Mouse (Mus musculus): ENCODE data around the gene Imp4. TPM values are rescaled to one million over a fixed set of nuclear protein-coding genes. Genes with fewer than 3 reads are reported as not detected.

Imp4 gene
- polyA plus RNA-seq, 1 experiment from 2014 or later: 77.4 TPM

DNA sequence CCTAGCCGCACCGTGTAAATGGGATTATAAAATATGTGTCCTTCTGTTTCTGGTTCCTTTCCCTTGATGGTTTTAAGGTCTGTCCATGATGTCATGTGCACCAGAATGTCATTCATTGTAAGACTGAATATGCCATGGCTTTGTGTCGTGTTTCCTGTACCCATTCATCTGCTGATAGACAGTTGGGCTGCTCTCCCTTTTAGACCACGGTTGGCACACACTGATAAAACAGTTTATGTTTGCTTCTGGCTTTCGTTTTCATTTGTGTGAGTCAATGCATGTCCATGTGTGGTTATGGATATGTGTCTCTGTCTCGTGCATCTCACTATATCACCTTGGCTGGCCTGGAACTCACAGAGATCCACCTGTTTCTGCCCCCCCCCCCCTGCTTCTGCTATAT lies 25.8 kb downstream of the Imp4 start:
- Histone ChIP-seq H3K4me3 (no peak overlapping the region), H3K4me2 (no peak overlapping the region), H3K27ac (no peak overlapping the region), H3K9ac (no peak overlapping the region), H3K27me3 (peaks cover 21% of the 10 kb centered on the region; the same call in 1 of the 2 replicates), H3K4me1 (no peaks in the 10 kb centered on the region), H3K36me3 (no peaks in the 10 kb centered on the region), H3K9me3 (no peaks in the 10 kb centered on the region)
- 78% methylated on average over 6 of the region's 6 CpGs for WGBS
- ATAC-seq (ENCODE audit: insufficient number of reproducible peaks, low FRiP score, low TSS enrichment, low read depth): no peak

DNA sequence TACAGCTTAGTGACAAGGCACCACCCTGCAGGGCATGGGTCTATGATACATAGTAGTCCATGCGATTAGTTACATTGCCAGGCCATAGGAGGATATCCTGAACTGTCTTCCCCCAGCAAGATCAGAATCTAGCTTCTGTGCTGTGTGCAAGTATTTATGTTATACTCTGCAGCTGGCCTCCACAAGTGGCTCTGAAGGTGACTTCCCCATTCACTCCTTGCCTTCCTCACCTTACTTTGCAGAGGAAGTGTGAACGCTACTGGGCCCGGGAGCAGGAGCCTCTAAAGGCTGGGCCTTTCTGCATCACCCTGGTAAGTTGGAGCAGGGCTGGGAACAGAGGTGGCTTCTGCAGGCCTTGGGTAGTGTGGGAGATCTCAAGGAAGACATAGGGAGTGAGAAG lies 28.4 kb downstream of the Imp4 start:
- Histone ChIP-seq H3K4me2 (no peak overlapping the region), H3K4me1 (peaks cover 12% of the 10 kb centered on the region), H3K27me3 (peaks cover 7% of the 10 kb centered on the region), H3K27ac (no peak overlapping the region), H3K9me3 (no peaks in the 10 kb centered on the region), H3K4me3 (no peak overlapping the region), H3K9ac (no peak overlapping the region), H3K36me3 (no peaks in the 10 kb centered on the region)
- ATAC-seq (ENCODE audit: insufficient number of reproducible peaks, low FRiP score, low TSS enrichment, low read depth): no peak
- 68% methylated on average over 3 of the region's 3 CpGs for WGBS

DNA sequence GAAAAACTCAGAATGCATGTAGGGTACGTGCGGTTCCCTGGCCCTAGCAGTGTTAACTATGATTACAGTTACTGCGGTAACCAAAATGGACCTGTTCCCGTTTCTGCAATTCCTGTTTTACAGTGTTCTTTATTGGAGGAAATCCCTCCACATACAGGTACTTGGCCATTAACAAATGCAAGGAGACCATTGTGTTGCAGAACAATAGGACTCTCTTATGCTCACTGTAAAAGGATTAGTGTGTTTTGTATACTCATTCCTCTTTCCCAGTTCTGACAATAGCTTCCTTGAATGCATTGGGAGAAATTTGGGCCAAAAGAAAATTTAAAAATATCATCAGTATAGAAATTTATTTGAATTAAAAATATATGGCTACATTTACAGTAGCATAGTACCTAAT lies 28.8 kb downstream of the Imp4 start:
- H3K4me3 ChIP-seq: no peak overlapping the region
- WGBS: 67% methylated on average over 4 of the region's 4 CpGs
- no peaks in the 10 kb centered on the region for H3K36me3 ChIP-seq
- peaks cover 16% of the 10 kb centered on the region for H3K4me1 ChIP-seq
- H3K27me3 ChIP-seq: peaks cover 9% of the 10 kb centered on the region
- no peak overlapping the region for H3K4me2 ChIP-seq
- no peaks in the 10 kb centered on the region for H3K9me3 ChIP-seq
- H3K27ac ChIP-seq: no peak overlapping the region
- ATAC-seq (ENCODE audit: insufficient number of reproducible peaks, low FRiP score, low TSS enrichment, low read depth): no peak
- no peak overlapping the region for H3K9ac ChIP-seq

DNA sequence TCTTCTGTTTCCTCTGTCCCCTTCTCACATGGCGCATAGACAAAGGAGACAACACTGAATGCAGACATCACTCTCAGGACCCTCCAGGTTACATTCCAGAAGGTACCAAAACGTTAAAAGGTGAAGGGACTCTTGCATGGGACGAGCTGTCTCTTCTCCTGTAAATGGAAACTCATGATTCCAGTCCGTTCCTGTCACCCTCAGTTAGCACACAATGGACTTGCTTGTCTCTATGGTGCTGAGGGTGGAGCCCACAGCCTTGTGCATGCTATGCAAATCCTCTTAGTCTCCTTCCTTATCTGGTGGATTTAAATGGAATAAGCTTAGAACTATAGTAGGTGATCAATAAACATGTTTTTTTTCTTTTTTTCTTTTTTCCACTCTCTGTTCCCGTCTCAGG lies 30.1 kb downstream of the Imp4 start:
- WGBS: 78% methylated on average over 5 of the region's 5 CpGs
- Histone ChIP-seq H3K27ac (no peak overlapping the region), H3K9me3 (no peaks in the 10 kb centered on the region), H3K27me3 (peaks cover 9% of the 10 kb centered on the region), H3K9ac (no peak overlapping the region), H3K36me3 (no peaks in the 10 kb centered on the region), H3K4me2 (no peak overlapping the region), H3K4me1 (peaks cover 16% of the 10 kb centered on the region), H3K4me3 (no peak overlapping the region)
- ATAC-seq (ENCODE audit: insufficient number of reproducible peaks, low FRiP score, low TSS enrichment, low read depth): no peak

DNA sequence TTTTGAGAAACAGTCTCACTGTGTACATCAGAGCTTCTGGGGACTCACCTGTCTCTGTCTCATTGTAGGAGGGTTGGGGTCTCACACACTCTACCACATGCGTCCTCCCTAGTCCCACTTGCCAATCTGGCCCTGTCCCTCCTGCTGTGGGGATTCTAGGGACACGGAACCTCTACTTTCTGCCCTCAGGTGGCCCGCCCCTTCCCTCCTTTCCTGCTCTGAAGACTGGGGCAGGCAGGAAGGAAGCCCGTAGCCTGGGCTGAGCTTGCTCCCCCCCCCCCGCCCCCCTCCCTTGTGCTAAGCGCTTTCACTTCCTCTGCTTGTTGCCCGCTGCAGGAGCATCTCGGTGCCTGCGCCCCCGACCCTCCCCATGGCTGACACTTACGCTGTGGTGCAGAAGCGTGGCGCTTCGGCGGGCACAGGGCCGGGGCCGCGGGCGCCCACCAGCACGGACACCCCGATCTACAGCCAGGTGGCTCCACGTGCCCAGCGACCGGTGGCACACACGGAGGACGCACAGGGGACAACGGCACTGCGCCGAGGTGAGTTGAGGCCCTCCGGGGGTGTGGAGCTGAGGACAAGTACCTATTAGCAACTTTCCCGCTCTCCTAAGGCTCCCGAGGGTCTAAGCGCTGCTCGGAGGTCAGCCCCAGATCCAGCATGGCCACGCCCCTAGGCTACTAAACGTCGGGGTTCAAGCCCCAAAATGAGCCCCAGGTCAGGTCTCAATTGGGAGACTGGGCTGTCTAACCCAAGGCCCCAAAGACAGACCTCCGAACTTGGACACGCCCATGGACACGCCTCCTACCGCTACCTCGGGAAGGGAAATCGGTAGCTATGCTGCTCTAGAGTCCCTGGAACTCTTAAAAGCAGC lies 33.0 kb downstream of the Imp4 start:
- ATAC-seq (ENCODE audit: insufficient number of reproducible peaks, low FRiP score, low TSS enrichment, low read depth): peak; percentile 53
- Histone ChIP-seq H3K9ac (peak overlapping the region; percentile 52), H3K4me1 (peaks cover 16% of the 10 kb centered on the region), H3K4me2 (peak overlapping the region; percentile 96), H3K27me3 (peaks cover 9% of the 10 kb centered on the region), H3K4me3 (peak overlapping the region; percentile 57), H3K36me3 (no peaks in the 10 kb centered on the region), H3K9me3 (no peaks in the 10 kb centered on the region), H3K27ac (no peak overlapping the region)
- 1% methylated on average over 42 of the region's 43 CpGs for WGBS

DNA sequence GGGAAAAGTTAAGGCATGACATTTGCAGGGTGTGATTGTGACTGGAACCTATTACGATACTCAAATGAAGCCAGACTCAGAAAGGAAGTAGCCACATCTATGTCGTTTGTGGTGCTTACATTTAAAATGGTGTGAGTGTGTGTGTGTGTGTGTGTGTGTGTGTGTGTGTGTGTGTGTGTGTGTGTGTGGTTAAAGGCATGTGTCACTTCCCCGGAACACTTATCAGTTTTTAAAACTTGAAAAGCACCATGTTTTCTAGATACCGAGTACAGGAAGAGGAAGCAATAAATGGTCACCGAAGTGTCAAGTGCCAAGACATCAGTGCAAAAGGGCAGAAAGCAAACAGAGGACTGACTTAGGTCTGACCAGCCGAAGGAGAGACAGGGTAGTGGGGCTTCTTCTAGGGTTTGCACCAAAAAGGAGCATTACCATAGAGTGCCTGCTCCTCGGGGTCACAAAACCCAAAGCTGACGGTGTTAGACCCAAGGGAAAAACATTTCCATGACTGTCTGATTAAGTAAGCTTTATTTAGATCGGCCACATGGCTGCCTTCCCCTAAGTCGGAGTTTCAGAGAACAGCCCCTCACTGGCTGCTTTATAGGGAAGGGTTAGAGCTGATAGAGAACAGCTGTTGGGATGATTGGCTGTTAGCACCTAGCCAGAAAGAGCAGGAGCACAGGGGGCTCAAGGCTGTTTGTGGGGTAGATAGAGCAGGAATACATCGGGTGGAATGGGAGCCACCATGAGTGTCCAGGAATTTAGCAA lies 39.4 kb downstream of the Imp4 start:
- WGBS: 20% methylated on average over 11 of the region's 11 CpGs

DNA sequence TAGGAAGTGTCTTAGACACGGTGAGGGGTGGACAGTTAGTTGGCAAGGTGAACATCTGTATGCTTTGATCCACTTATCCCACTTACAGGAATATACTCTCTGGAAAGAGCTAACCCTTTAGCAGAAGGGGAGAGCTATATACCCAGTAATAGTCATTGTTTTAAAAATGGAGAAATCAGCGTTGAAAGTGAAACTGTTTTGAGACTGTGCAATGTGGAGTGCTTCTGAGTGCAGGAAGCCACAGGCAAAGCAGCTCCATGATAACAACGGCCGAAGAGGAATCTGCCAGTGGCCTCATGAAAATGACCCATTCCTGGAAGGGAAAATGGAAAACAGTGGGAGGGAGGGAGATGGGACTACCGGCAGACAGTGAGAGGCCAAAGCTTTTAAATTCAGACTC lies 41.1 kb downstream of the Imp4 start:
- 65% methylated on average over 5 of the region's 5 CpGs for WGBS
- no peak overlapping the region for H3K27ac ChIP-seq

More for the DNA sequence above, 39.4 kb downstream of the Imp4 start:
- Histone ChIP-seq H3K4me1 (peaks cover 11% of the 10 kb centered on the region), H3K27me3 (no peaks in the 10 kb centered on the region), H3K4me3 (no peak overlapping the region), H3K27ac (no peak overlapping the region), H3K9ac (no peak overlapping the region), H3K4me2 (0 out of 2 replicates have a peak overlapping the region, but pooled peaks have one; percentile 12), H3K9me3 (no peaks in the 10 kb centered on the region), H3K36me3 (no peaks in the 10 kb centered on the region)
- ATAC-seq (ENCODE audit: insufficient number of reproducible peaks, low FRiP score, low TSS enrichment, low read depth): no peak

DNA sequence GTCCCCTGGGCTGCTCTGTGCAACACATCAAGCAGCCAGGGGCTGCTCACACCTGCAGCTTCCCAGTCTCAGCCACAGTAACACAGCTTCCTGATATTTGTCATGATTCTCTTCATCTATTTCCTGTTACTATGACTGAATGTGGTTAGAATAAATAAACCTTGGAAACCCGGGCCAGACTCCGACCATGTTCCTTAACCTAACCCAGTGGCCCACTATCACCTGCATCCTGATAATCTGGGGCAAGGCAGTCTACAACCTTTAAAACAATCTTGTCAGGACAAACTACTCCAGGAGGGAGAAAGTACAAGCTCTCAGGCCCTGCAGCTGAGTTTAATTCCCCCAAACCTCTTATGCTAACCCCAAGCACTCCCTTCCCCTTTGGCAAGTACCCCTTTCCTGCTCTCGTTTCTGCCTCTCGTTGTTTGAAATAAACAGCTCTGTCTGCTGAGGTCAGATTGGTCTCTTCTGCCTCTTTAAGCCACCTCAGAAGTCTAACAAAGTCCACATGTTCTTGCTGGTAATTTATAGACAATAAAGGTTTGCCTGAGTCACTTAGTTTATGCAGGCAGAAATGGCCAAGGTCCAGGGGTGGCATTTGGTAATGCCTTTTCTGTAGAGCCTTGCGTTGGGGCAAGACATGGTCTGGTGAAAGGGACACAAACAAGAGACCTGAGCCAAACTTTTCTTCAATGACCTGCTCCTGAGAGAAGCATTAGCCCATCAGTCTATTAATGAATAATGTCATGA lies 42.4 kb downstream of the Imp4 start:
- Histone ChIP-seq H3K4me1 (peaks cover 15% of the 10 kb centered on the region), H3K27ac (no peak overlapping the region), H3K4me3 (no peak overlapping the region), H3K27me3 (no peaks in the 10 kb centered on the region; the same call in 1 of the 2 replicates), H3K9me3 (no peaks in the 10 kb centered on the region), H3K9ac (no peak overlapping the region), H3K4me2 (no peak overlapping the region), H3K36me3 (no peaks in the 10 kb centered on the region)
- ATAC-seq (ENCODE audit: insufficient number of reproducible peaks, low FRiP score, low TSS enrichment, low read depth): no peak
- 35% methylated on average over 5 of the region's 5 CpGs for WGBS

More for the DNA sequence above, 41.1 kb downstream of the Imp4 start:
- H3K9ac ChIP-seq: no peak overlapping the region
- H3K9me3 ChIP-seq: no peaks in the 10 kb centered on the region
- H3K4me1 ChIP-seq: peaks cover 15% of the 10 kb centered on the region
- H3K36me3 ChIP-seq: no peaks in the 10 kb centered on the region
- H3K27me3 ChIP-seq: no peaks in the 10 kb centered on the region; the same call in 1 of the 2 replicates
- no peak for ATAC-seq (ENCODE audit: insufficient number of reproducible peaks, low FRiP score, low TSS enrichment, low read depth)
- no peak overlapping the region for H3K4me2 ChIP-seq
- no peak overlapping the region for H3K4me3 ChIP-seq

DNA sequence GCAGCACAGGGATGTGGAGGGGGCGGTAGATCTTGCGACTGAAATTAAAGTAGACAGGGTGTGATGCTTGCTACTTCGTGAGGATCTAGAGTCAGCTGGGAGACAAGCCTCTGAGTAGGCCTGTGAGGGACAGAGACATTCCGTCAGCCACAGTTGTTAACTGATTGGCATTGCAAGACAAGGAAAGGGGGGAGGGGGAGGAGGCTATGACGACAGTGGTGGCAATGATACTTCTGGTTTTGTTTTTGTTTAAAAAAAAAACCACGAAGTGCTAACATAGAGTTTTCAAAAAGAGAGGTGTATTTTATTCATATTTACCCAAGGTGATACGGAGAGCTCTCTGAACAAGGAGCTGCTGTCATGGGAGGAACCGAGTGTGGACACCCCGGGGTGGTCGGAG lies 44.8 kb downstream of the Imp4 start:
- H3K4me1 ChIP-seq: peaks cover 7% of the 10 kb centered on the region; the same call in 1 of the 2 replicates
- no peaks in the 10 kb centered on the region for H3K9me3 ChIP-seq
- ATAC-seq (ENCODE audit: insufficient number of reproducible peaks, low FRiP score, low TSS enrichment, low read depth): no peak
- no peak overlapping the region for H3K27ac ChIP-seq
- H3K27me3 ChIP-seq: no peaks in the 10 kb centered on the region; the same call in 1 of the 2 replicates
- no peak overlapping the region for H3K4me2 ChIP-seq
- WGBS: 77% methylated on average over 10 of the region's 10 CpGs
- H3K36me3 ChIP-seq: no peaks in the 10 kb centered on the region
- no peak overlapping the region for H3K4me3 ChIP-seq
- no peak overlapping the region for H3K9ac ChIP-seq

DNA sequence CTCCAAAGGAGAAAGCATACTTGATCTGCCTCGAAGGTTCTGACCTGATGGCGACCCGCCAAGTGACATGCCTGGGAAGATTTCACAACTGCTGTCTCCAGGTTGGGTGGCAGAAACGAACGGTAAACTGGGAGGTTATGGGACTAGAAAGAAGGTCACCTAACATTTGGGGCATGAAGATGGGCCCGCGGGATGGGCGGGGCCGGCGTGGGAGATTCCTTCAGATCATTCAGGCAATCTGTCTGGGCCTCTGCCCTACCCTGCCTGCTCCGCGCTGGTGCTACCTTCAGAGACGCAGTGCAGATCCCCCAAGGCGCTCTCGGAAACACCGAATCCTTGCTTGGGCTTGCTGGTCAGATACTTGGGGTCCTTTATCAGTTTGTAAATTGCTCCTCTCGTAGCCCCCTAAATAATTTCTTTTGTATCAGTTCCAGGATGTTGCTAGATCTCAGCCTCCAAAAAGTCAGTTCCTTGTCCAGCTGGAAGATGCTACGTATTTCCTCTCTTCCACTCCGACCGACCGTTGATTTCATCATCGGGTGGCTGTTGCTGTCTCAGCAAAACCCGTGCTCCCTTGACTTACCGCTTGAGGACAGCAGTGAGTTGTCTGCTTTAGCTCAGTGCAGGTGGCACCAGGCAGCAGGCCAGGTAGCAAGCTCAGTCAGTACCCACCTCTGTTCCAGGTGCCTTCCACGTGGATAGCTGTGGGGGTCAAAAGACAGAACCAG lies 46.0 kb downstream of the Imp4 start:
- 10% methylated on average over 25 of the region's 25 CpGs for WGBS
- H3K4me2 ChIP-seq: peak overlapping the region; percentile 38
- H3K27me3 ChIP-seq: no peaks in the 10 kb centered on the region; the same call in 1 of the 2 replicates
- 0 out of 2 replicates have a peak, but pooled peaks cover 7% of the 10 kb centered on the region for H3K4me1 ChIP-seq
- no peaks in the 10 kb centered on the region for H3K36me3 ChIP-seq
- ATAC-seq (ENCODE audit: insufficient number of reproducible peaks, low FRiP score, low TSS enrichment, low read depth): no peak
- H3K27ac ChIP-seq: no peak overlapping the region
- 0 out of 2 replicates have a peak overlapping the region, but pooled peaks have one; percentile 3 for H3K9ac ChIP-seq
- H3K9me3 ChIP-seq: no peaks in the 10 kb centered on the region
- H3K4me3 ChIP-seq: peak overlapping the region; percentile 19

DNA sequence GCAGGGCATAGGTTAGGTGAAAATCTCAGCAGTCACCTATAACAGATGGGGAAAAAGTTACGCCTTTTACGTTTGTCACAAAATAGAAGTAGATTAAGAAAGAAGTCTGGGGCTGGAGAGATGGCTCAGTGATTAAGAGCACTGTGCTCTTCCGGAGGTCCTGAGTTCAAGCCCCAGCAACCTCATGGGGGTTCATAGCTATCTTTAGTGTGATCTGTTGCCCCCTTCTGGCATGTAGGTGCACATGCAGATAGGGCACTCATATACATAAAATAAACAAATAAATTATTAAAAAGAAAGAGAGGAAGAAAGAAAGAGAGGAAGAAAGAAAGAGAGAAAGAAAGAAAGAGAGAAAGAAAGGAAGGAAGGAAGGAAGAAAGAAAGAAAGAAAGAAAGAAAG lies 47.7 kb downstream of the Imp4 start:
- no peaks in the 10 kb centered on the region for H3K9me3 ChIP-seq
- no peaks in the 10 kb centered on the region; the same call in 1 of the 2 replicates for H3K27me3 ChIP-seq
- 83% methylated on average over 3 of the region's 3 CpGs for WGBS
- H3K27ac ChIP-seq: no peak overlapping the region
- no peak overlapping the region for H3K9ac ChIP-seq
- H3K4me1 ChIP-seq: 0 out of 2 replicates have a peak, but pooled peaks cover 4% of the 10 kb centered on the region
- H3K4me3 ChIP-seq: no peak overlapping the region
- H3K4me2 ChIP-seq: no peak overlapping the region
- no peaks in the 10 kb centered on the region for H3K36me3 ChIP-seq
- no peak for ATAC-seq (ENCODE audit: insufficient number of reproducible peaks, low FRiP score, low TSS enrichment, low read depth)

All from limb, embryonic 15.5 days (tissue).